Mouse (Mus musculus): Measurements from ENCODE around the gene Scube1.

Gene Scube1

DNA sequence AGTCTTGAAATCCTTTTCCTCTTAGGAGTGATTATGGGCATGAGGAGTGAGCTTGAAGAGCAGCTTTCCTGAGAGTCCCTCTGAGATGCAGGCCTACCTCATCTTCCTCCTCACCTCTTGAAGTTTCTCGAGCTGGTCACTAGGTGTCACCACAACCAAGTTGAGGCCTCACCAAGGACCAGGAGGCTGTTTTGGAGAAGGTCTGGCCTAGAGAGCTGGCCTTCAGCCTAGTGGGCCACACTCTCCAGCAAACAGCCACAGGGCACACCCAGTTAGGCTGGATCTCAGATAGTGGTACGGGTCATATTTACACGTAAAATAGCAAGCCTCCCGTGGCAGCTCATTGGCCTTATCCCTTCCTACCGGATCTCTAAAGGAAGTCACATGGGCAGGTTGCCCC lies 60.1 kb downstream of the Scube1 start:
- DNase-seq, result peak; percentile 78 to 79

DNA sequence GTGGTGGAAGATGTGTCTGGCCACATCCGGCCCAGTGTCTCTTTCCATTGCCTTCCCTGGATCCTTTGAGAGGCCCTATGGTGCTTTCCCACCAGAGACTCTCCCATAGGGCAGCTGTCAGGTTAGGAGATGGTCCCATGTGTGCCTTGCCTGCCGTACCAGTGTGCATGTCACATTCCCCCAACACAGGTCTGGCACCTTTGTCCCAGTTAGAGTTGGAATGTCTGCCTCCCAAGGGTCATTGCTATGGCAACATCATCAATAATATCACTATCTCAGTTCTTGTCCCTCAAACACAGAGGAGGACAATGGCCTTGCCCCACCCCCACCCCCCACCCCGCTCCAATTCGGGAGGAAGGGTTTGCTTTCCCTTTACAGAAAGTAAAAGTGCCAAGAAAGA lies 61.8 kb downstream of the Scube1 start:
- DNase-seq, result no peak

DNA sequence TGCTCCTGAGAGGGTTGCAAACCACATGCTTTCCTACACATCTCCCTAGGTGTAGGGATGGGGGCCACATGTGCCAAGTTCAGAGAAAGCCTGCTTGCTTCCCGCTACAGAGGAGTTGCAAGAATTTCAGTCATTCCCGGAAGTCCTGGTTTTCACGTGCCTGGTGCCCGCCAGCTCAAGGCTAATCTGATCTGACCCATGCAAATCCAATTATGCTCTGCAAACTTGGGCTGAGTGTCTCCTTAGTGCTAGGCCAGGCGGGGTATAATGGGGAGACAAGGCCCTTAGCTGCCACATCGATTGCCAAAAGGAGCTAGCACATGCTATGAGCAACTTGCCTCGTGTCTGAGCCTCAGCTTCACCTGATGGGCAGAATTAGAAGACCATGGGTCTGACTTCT lies 62.7 kb downstream of the Scube1 start:
- no peak for DNase-seq

DNA sequence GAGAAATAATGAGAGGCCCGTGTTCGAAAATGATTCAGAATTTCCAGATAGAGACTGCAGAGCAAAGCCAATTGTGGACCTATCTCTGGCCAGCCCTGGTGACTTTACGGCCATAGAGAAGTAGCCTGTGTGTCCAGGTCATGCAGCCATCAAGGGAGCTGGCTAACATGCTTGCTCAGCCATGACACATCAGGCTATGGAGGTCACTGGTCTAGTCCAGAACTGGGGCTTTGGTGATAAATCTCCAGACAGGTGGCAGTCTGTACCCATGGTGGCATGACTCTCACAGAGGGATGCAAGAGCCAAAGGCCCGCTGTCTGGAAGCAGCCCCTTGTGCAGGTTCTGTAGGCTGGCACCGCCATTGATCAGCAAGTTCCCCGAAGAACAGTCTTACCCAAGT lies 82.3 kb downstream of the Scube1 start:
- DNase-seq, result no peak

DNA sequence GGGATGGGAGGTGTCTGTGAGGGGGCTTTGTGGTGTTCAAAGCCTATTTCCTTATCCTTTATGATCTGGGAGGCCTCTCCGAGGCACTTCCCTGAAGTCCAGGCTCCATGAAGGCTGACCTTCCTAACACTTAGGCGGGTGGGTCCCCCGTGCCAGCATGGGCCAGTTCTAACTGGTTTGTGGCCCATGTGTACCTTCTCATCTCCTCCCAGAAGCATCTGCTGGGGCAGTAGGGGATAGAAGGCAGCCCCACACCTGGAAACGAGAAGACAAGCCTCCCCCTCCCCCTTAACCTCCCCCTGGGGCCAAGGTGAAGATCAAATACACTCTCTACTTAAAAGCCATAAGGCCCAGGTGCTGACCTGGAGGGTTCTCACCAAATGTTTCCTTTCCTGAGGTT lies 84.6 kb downstream of the Scube1 start:
- no peak for DNase-seq

DNA sequence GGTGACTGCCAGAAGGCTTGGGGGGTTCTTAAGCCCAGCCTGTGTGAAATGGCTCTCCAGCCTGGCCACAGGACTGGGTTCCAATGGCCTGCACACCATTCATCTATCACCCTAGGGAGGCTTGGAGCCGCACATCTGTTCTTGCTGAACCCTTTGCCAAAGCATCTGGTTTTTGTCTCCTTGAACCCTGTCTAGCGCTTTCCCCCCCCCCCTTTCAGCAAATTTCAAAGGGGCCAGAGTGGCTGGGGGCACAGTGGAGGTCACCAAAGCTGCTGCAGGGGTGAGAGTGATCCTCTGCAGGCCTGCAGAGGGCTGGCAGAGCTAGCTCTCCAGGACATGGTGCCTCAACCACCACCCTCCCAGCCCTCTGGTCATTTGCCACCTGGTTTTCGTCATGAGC lies 85.7 kb downstream of the Scube1 start:
- no peak for DNase-seq

DNA sequence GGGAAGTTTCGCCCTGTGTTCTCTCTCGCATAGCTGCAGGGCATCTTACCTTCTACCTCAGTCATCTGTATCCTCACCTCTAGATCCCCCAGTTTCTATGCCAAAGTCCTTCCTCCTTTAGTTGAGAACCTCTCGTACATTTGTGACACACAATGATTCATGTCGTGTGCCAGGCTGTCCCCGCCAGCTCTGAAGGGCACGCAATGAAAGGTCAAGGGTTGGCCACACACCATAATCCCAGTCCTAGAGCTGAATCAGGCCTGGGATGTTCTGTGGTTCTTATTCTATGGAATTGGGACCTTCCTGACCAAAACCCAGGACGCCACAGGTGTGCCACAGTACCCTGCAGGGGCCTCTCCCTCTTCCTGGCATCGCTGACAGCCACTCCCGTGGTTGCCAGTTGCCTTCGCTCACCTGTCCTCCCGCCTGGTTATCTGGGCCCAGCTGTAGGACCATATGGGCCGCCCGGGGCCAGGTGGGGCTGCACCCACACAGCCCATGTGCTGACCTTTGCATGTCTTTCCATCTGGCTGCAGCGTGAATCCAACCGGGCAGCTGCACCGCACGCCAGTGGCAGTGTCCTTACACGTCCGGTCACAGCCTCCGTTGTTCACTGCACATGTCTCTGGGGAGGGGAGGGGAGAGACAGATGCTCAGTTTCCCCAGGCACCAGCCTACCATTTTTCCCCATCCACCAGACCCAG lies 86.5 kb downstream of the Scube1 start:
- DNase-seq, result peak in 1 of 2 experiments; percentile 9

DNA sequence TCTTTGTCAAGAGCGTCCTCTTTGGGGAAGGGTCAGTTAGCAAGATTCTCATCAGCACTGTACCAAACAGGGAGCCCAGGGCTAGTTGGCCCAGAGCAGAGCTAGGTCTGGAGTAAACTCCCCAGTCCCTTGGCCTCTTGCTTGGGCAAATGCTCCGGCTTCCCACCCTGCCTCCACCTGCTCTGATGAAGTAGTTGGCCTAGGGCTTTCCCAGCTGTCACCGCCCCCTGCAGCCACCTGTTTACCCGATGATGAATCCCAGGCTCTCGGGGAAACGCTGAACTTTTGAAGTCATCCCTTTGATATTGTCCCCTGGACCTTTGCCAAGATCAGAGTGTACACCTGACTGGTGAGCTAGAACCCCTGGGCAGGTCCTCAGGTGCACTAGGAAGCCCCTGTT lies 88.1 kb downstream of the Scube1 start:
- DNase-seq, result peak; percentile 44 to 53

DNA sequence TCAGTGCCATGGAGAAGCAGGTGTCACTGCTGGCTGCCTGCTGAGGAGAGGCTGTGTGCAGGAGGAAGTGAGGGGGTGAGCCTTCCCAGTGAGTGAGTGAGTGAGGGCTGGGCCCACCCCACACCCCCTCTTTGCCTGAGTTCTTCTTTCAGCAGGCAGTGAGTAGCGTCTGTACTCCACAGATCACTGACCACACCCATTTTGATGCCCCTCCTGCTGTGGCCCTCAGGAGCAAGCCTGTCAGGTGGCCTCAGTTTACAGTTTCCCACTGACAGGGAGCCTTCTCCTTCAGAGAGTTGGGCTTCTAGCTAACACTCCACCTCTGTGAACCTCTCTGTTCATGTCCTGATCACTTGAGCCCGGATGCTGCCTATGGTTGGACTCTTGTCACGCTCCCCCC lies 89.6 kb downstream of the Scube1 start:
- no peak for DNase-seq

DNA sequence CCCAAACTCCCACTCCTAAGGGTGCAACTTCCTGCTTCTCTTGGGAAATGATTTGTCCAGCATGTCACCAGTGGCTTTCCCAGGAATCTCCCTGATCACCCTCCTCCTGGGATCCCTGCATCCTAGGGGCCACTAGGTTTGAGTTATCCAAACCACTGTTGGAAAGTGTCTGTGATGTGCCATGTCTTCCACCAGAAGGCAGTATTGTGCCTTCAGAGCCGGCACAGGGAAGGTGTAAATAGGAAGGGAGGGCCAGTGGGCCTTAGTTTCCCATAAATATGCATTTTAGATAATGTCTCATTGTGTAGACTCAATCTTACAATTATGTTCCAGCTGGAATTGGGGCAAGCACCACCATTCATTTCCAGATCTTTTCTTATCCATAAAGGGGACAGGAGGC lies 90.7 kb downstream of the Scube1 start:
- DNase-seq, result peak; percentile 28 to 29

DNA sequence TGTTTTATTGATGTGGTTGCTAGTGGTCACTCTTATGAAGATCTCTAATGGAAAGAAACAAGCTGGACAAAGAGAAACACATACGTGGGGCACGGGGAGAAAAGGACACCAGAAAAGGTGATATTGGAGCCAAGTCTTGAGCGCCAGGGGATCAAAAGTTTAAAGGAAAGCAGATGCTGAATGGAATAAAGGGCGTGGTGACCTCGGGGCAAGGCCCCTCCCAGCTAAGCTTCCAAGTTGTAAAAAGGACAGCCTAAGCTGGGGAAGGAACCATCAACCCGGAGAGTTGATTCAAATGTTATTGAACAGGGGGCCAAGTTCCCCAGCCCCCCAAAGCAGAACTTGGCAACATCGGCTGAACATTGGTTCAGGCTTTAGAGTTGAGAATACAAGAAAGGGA lies 93.8 kb downstream of the Scube1 start:
- DNase-seq, result no peak

DNA sequence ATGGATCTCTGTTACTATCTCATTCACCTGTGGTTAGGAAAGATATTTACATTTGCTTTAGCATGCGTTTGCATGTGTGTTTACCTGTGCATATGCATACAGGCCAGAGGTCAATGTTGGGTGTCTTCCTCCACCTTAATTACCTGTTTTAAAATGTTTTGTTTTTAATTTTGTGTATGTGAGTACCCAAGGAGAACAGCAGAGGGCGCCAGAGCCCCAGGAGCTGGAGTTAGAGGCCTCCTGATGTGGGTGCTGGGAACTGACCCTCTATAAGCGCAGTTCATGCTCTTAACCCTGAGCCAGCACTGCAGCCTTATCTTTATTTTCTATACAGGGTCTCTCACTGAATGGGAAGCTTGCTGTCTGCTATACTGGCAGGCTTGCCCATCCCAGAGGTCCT lies 95.1 kb downstream of the Scube1 start:
- no peak for DNase-seq

DNA sequence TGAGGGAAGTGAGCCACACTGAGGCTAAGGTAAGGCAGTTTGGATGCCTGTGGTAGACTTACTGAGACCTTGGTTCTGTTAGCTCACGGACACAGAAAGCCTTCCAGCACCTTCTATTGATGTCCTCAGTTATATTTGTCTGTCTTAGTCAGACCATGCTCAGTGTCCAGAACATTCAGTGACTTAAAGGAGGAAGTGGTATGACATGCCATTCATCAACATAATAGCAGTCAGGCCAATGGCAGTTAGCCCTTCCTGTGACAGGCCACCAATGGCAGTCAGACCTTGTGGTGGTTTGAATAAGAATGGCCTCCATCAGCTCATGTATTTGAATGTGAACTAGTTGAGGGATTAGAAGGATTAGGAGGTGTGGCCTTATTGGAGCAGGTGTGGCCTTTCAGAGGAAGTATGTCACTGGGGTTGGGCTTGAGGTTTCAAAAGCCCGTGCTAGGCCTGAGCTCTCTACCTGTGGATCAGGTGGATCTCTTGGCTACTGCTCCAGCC lies 98.6 kb downstream of the Scube1 start:
- no peak for DNase-seq

DNA sequence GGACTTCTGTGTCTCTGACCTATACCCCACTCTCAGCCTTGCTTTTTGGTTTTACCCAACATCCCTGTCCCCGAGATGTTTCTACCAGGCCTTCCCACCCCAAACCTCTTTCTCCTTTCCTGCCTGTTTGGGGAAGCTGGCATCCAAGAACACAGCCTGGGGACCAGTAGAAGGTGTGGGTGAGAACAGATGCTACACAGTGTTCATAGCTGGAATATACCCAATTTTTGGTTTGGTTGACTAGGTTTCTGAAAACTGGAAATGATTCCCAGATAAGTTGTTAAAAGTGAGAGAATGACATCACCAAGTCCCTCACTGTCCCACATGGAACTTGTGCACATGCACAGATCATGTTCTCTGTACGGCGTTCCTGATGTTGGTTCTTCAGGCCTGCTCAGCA lies 109.6 kb downstream of the Scube1 start:
- no peak for DNase-seq

DNA sequence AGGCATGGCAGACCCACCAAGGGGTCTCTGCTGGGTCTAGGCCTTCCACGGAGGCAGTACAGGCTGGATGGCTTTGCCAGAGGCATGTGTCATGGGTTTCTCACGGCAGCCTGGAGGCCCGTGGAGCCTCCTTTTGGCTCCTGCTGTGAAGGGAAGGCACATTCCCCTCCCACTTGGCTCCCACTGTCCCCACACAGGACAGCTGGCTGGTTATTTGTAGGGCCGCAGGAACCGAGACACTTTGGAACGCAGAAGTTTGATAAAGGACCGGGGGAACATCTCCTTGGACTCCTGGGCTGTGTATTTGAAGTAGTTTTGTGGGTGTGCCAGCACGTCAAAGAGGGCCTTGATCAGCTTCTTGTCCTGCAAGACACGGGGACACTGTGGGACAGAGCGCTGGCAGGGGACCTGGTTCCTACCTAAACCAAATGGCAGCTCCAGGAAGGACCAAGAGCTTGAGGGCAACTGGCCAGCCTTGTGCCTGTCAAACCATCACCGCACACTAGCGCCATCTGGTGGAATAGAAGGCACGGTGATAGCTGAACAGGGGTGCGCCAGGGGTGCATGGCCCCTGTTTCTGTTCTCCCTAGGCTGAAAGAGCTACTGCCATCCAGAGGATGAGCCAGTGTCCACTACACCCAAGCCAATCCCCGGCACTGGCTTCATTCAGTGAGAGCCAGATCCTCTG lies 117.6 kb downstream of the Scube1 start:
- DNase-seq, result peak; percentile 81 to 91

DNA sequence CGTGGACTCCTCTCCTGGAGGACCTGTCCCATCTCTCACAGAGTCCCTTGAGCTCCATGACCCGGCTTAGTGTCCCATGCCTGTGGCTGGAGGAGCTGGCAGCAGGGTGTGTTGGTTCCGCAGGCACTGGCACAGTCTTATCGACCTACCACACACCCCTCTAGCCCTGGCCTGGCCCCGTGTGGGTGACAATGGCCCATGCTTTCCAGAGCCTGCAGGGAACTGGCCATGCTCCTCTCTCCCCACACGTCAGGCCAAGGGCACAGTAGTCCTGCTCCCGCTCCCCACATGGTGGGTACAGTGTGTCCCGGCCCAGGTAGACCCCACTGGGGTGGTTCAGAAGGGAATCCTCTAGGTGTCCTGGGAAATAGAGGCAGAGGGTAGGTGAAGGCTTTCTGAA lies 118.1 kb downstream of the Scube1 start:
- no peak for DNase-seq

DNA sequence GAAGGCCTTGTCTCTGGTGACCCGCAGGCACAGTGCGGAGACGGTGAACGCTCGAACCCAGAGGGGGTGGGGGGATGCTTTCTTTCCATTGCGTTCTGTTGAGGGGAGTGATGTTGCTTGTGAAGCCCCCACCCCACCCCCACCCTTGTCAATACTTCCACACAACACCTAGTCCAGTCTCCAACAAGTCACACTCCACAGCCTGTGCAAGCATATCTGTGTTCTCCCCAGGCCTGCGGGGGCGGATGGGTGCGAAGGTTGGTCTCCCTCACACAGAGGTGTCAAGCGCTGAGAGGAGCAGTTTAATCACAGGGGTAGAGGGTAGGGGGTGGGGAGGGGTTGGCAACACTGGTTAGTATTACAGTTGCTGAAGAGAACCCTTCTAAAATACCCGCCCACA lies 118.6 kb downstream of the Scube1 start:
- DNase-seq, result no peak

DNA sequence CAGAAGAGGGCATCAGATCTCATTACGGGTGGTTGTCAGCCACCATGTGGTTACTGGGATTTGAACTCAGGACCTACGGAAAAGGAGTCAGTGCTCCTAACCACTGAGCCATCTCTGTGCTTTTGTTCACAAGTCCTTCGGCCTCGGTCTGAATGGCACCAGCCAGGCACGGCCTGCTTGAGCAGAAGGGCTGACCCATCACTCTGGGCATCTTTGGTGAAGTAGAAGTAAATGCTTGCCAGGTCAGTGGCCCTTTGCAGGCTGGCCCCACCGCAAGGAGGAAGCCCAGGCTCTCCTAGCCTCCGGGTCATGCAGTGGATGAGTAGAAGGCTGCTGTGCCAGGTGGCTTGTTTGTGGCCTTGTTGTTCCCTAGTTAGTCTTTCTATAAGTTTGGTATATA lies 121.4 kb downstream of the Scube1 start:
- no peak for DNase-seq

DNA sequence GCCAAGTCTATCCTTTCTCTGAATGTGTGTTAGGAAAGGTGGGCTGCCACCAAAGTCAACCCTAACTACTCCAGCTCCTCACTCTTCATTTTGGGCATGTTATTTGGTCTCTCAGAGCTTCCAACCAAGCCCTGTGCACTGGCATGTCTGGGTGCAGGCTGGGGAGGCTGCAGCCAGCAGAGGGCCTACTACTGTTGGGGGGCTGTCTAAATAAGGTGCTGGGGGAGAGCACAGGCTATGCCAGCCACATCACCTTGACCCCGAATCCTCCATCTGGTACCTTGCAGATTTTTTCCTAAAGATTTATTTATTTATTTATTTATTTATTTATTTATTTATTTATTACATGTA lies 121.8 kb downstream of the Scube1 start:
- DNase-seq, result no peak

DNA sequence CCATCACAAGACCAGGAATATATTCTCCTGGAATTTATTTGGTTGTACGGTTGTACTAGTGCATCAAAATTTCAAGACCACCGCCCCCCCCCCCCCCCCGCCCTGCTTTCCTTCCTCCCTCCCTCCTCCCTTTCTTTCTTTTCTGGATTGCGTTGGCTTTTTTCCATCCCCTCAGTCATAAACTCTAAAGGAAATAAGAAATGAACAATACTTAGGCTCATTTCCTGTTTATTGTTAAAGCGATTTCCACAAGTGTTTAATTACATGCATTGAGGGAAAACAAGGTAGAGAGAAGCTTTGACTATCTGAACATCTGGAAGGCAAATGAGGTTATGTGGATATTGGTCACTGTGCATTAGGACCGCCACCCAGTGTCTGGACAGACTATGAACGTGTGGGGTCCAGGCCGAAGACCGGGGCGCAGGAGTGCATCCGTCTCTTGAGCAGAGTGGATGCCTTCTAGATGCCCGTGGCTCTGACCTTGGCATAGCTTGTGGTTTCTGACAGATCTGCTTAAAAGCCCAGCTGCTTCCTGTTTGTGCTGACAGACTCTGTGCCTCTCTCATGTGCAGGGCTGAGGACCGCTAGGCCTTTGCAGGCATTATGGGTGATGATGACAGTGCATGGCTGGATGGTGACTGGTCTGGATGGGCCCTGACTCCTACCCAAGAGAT lies 122.3 kb downstream of the Scube1 start:
- DNase-seq, result no peak

DNA sequence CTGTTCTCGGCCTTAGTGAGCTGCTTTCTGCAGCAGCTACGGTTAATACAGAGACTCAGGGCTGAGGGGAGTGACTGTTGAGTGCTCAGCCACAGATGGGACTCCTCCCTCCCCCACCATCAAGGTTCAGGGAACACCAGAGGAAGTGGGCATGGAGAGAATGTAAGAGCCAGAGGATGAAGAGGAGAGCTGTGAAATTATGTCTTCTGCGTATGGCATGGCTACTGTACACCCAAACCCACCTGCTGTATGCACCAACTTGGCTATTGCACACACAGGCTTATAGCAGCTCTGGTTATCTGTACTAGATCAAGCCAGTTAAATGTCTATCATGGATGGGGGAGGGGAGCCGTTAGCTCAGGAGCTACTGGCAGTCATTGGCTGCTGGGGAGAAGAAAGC lies 123.6 kb downstream of the Scube1 start:
- DNase-seq, result no peak

DNA sequence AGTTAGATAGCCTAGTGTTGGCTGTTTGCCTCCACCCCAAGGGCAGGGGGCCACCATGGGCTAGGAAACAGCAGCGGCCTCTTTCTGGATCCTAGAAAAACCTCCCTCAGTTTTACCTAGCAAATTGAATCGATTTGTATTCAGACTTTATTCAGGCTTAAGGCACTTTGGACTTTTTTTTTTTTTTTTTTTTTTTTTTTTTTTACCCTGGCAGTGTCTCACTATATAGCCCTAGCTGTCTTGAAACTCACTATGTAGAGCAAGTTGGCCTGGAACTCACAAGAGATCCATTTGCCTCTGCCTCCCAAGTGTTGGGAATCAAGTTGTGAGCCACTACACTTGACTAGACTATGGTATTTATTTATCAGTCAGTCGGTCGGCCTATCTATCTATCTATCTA lies 128.0 kb downstream of the Scube1 start:
- DNase-seq, result no peak

DNA sequence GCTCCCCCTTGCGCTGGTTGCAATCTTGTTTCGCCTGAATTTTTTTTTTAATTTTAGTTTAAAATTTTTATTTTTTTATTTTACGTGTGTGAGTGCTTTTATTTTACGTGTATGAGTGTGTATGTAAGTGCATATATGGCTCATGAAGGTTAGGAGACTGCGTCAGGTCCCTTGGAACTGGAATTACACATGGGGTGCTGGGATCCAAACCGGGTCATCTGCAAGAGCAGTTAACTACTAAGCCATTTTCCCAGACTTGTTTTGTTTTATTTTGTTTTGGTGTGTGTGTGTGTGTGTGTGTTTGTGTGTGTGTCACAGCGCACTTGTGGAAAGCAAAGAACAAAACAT lies 129.5 kb downstream of the Scube1 start:
- DNase-seq, result no peak

Data from cerebellum, postnatal 14 days (tissue).